Mouse (Mus musculus) G1E (cell line): ENCODE results near the gene Ctps2. TPM values are rescaled to one million over a fixed set of nuclear protein-coding genes. Genes with fewer than 3 reads are reported as not detected.
A peak's percentile ranks its signal among the peaks of the same experiment; 100 is the strongest.
"Not testable (repeated sequence)": the region's sequence is repeated elsewhere in the genome, so short reads cannot be mapped to it uniquely, and the experiment has no call there.

Experiments used
- ATAC-seq: 2 replicates; pipeline ENCODE4 v1.8.0; 2016; ENCODE audit warnings: mild to moderate bottlenecking; ENCODE audit not compliant: insufficient number of reproducible peaks, poor library complexity, low FRiP score, severe bottlenecking; ENCODE audit errors: extremely low read depth
- DNase-seq: peaks from one replicate; pipeline ENCODE4 v3.0.0; 2012; ENCODE audit warnings: low spot score
- H3K27me3 ChIP-seq: 2 replicates; pipeline ENCODE4 v1.6.1; 2012; ENCODE audit warnings: mild to moderate bottlenecking, low read length, inconsistent platforms; ENCODE audit not compliant: insufficient read depth
- H3K36me3 ChIP-seq: replicated peaks from 2 replicates; pipeline ENCODE3; 2012; ENCODE audit warnings: mild to moderate bottlenecking, inconsistent platforms
- H3K4me1 ChIP-seq: 2 replicates; pipeline ENCODE4 v1.6.1; 2012; ENCODE audit warnings: low read depth, low read length, inconsistent platforms, mixed read lengths; ENCODE audit not compliant: insufficient read depth
- H3K4me3 ChIP-seq: 2 replicates; pipeline ENCODE4 v1.5.1; 2012; ENCODE audit warnings: low read depth, mild to moderate bottlenecking, inconsistent platforms, low read length, moderate library complexity, mixed read lengths
- H3K9me3 ChIP-seq: replicated peaks from 2 replicates; pipeline ENCODE4 v1.6.1; 2012; ENCODE audit warnings: inconsistent platforms
- CTCF ChIP-seq: IDR thresholded peaks from 2 replicates; pipeline ENCODE4 v1.5.1; 2012; ENCODE audit warnings: low read depth, low read length, inconsistent platforms, mixed read lengths
- GATA1 ChIP-seq: IDR thresholded peaks from 2 replicates; pipeline ENCODE4 v1.6.1; 2012; ENCODE audit warnings: borderline replicate concordance, low read length, inconsistent platforms, mixed read lengths
- GATA2 ChIP-seq: IDR thresholded peaks from 2 replicates; pipeline ENCODE4 v1.6.1; 2012; ENCODE audit warnings: low read depth, low read length, inconsistent platforms, borderline replicate concordance
- POLR2AphosphoS5 ChIP-seq: IDR thresholded peaks from 2 replicates; pipeline ENCODE4 v1.6.1; 2012; ENCODE audit warnings: low read depth, low read length, inconsistent platforms; ENCODE audit not compliant: insufficient replicate concordance
- TAL1 ChIP-seq: conservative IDR thresholded peaks from 2 replicates; pipeline ENCODE4 v1.6.1; 2012; ENCODE audit warnings: low read depth, low read length, inconsistent platforms, mixed read lengths
- polyA plus RNA-seq: library from polyadenylated mRNA; stranded (reverse); fragments of >175 nt; gene quantifications from 2 replicates; pipeline ENCODE4 v1.2.3, GENCODE M21; 2012
- total RNA-seq, 2 experiments: library from RNA; stranded (forward) in 1 of 2; stranded (reverse) in 1 of 2; fragments of 200-1000 nt in 1 of 2; fragments of >200 nt in 1 of 2; fragmentation: Nextera tagmentation in 1 of 2; gene quantifications; 2 replicates each; pipeline ENCODE4 v1.2.3; 2014 to 2017

Gene Ctps2
- total RNA-seq (2014; fragmentation: Nextera tagmentation) (40.4 and 45.3 TPM in 2 replicates), total RNA-seq (2017) (50.2 and 50.7 TPM in 2 replicates), polyA plus RNA-seq (1.1 and 1.3 TPM in 2 replicates)

- TF ChIP-seq CTCF = no peak
- TF ChIP-seq GATA2 = no peak
- no peak for TF ChIP-seq TAL1
- no peaks in the 10 kb centered on the region for H3K27me3 ChIP-seq
- peak within 1 kb of the TSS; percentile 80 for H3K4me3 ChIP-seq
- H3K9me3 ChIP-seq = no peaks in the 10 kb centered on the region
- peaks cover 13% of the 10 kb centered on the region for H3K4me1 ChIP-seq
- no peak for ATAC-seq
- no peak for DNase-seq
- peaks cover 12% of the 10 kb centered on the region for H3K36me3 ChIP-seq
Measured at GRCm38 (mm10) chrX:162900938-162901337, at the start of gene Ctps2. Ctps2 (plus strand) TSS chrX:162901238.

GRCm38 (mm10) chrX:162868294-162868965 is 32.6 kb upstream of the Ctps2 start:
- H3K36me3 ChIP-seq = peaks cover 48% of the 10 kb centered on the region

GRCm38 (mm10) chrX:162871734-162872517 is 29.1 kb upstream of the Ctps2 start:
- TF ChIP-seq GATA2 = no peak
- TF ChIP-seq GATA1 = no peak
- TF ChIP-seq CTCF = peak; percentile 60
- TF ChIP-seq POLR2AphosphoS5 = no peak
- TF ChIP-seq TAL1 = no peak
- no peak overlapping the region for H3K4me3 ChIP-seq
- H3K36me3 ChIP-seq = peaks cover 37% of the 10 kb centered on the region
- no peaks in the 10 kb centered on the region for H3K4me1 ChIP-seq
- H3K27me3 ChIP-seq = no peaks in the 10 kb centered on the region
- ATAC-seq (no peak), DNase-seq (peak; percentile 4)
- H3K9me3 ChIP-seq = no peaks in the 10 kb centered on the region

More at GRCm38 (mm10) chrX:162868294-162868965, 32.6 kb upstream of the Ctps2 start:
- no peaks in the 10 kb centered on the region for H3K27me3 ChIP-seq
- ATAC-seq = no peak
- H3K4me1 ChIP-seq = no peaks in the 10 kb centered on the region
- no peaks in the 10 kb centered on the region for H3K9me3 ChIP-seq
- H3K4me3 ChIP-seq = no peak overlapping the region
- DNase-seq = no peak
- no peak for TF ChIP-seq GATA2
- no peak for TF ChIP-seq CTCF
- TF ChIP-seq TAL1 = no peak
- no peak for TF ChIP-seq POLR2AphosphoS5
- TF ChIP-seq GATA1 = no peak

DNA sequence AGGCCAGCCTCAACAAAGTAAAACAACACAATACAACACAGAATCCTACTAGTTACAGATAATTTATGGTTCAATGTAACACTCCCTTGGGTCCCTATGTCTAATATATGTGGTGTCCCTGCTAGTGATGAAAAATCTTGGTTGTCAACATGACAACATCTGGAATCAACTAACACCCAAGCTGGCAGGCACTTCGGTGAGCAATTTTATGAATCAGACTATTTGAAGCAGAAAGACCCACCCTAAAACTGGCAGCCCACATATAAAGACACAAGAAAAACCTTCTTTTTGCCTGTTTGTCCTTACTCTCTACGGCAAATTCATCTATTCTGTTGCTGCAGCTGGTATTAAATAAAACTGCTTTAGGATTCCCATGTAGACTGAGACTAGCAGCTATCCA is 27.3 kb upstream of the Ctps2 start:
- no peak for TF ChIP-seq GATA1
- TF ChIP-seq TAL1 = no peak
- no peak for TF ChIP-seq CTCF
- TF ChIP-seq POLR2AphosphoS5 = no peak
- TF ChIP-seq GATA2 = no peak
- no peak overlapping the region for H3K4me3 ChIP-seq
- ATAC-seq (no peak), DNase-seq (no peak)
- H3K36me3 ChIP-seq = peaks cover 36% of the 10 kb centered on the region
- H3K27me3 ChIP-seq = no peaks in the 10 kb centered on the region
- H3K9me3 ChIP-seq = no peaks in the 10 kb centered on the region
- no peaks in the 10 kb centered on the region for H3K4me1 ChIP-seq

GRCm38 (mm10) chrX:162878236-162878635 is 22.8 kb upstream of the Ctps2 start:
- TF ChIP-seq CTCF (no peak), POLR2AphosphoS5 (no peak), TAL1 (no peak), GATA2 (no peak), GATA1 (no peak)

GRCm38 (mm10) chrX:162887931-162888511 is 13.0 kb upstream of the Ctps2 start, which contains the start of gene Syap1:
Syap1 (minus strand) TSS chrX:162888447.
- peak within 1 kb of the TSS; percentile 81 for H3K4me3 ChIP-seq
- no peaks in the 10 kb centered on the region for H3K27me3 ChIP-seq
- H3K9me3 ChIP-seq = no peaks in the 10 kb centered on the region
- ATAC-seq = peak; percentile 89
- DNase-seq = peak; percentile 54
- TF ChIP-seq TAL1 (no peak), GATA1 (no peak)
- H3K36me3 ChIP-seq = peaks cover 2% of the 10 kb centered on the region
- peaks cover 3% of the 10 kb centered on the region for H3K4me1 ChIP-seq

More at GRCm38 (mm10) chrX:162878236-162878635, 22.8 kb upstream of the Ctps2 start:
- H3K27me3 ChIP-seq = no peaks in the 10 kb centered on the region
- no peak for ATAC-seq
- peaks cover 27% of the 10 kb centered on the region for H3K36me3 ChIP-seq
- no peak overlapping the region for H3K4me3 ChIP-seq
- no peaks in the 10 kb centered on the region for H3K4me1 ChIP-seq
- no peak for DNase-seq
- H3K9me3 ChIP-seq = no peaks in the 10 kb centered on the region

DNA sequence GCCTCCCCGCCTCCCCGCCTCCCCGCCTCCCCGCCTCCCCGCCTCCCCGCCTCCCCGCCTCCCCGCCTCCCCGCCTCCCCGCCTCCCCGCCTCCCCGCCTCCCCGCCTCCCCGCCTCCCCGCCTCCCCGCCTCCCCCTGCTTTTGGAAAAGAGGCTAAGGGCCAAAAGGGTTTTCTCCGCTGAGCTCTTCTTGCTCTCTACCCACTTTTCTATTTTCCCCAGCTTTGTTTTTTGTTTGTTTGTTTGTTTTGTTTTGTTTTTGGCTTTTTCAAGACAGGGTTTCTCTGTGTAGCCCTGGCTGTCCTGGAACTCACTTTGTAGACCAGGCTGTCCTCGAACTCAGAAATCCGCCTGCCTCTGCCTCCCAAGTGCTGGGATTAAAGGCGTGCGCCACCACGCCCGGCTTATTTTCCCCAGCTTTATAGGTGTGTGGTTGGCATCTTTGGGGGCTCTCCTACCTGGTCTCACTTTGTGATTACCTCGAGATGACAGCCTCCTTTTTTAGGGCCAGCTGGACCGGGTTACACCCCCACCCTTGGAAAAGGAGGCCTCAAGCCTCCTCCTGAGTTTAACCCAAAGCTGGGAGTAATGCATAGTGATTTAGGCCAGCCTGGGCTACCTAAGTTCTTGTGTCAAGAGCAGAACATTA is 12.3 kb upstream of the Ctps2 start:
- not testable (repeated sequence) for H3K36me3 ChIP-seq, H3K4me3 ChIP-seq, H3K4me1 ChIP-seq, H3K27me3 ChIP-seq, H3K9me3 ChIP-seq, DNase-seq
- ATAC-seq = 0 out of 2 replicates have a peak, but pooled peaks have one; percentile 4
